Comparison of ENCODE assay signal across 24 mouse cellular contexts in the genomic region with DNA sequence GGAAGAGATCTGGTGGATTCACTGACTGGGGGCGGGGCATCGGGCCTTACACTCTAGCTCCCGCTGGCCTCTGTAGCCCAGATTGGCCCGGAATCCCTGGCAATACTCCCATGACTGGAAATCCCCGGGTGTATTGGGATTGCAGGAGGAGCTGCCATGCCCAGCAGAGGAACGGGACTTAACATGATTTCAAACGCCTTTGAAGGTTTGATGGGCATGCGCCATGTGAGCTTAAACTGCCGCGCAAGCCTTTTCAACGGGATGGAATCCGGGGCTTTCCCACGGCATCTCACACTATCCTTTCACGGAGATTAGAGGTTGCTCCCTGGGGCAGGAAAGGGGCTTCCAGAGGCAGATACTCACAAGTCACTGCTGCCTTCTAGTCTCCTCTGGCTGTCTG. TPM values are rescaled to one million over a fixed set of nuclear protein-coding genes. Genes with fewer than 3 reads are reported as not detected.
DNase-seq lines count a peak whose midpoint lies in the region; ATAC-seq and TF ChIP-seq lines count a peak whose summit lies in the region.
"Had no signal": no experiment of that assay in that cellular context is flagged by ENCODE, and none has a peak within 500 bp of the region (broad histone marks: within the 10 kb centered on the region; RNA-seq: fewer than 3 reads in every experiment).

No protein-coding gene starts in this region.

- no peaks in the 10 kb centered on the region for H3K4me1 ChIP-seq in hindbrain, postnatal 0 days (ENCODE audit: insufficient read depth, low read length)
- H3K4me1 ChIP-seq in hindbrain, embryonic 16.5 days (ENCODE audit: control insufficient read depth, insufficient read depth, low read depth, low read length): no peaks in the 10 kb centered on the region
- no peaks in the 10 kb centered on the region for H3K4me1 ChIP-seq in ES-Bruce4 (ENCODE audit: control insufficient read depth, insufficient read depth, low read length)
- peaks cover 23% of the 10 kb centered on the region for H3K4me1 ChIP-seq in embryonic facial prominence, embryonic 15.5 days

- no peak for ATAC-seq in hindbrain, postnatal 0 days
- no peak for ATAC-seq in hindbrain, embryonic 16.5 days
- ATAC-seq in embryonic facial prominence, embryonic 15.5 days (ENCODE audit: insufficient number of reproducible peaks, low FRiP score, low TSS enrichment, low read depth): no peak
- ATAC-seq: forebrain, embryonic 14.5 days; lung, postnatal 0 days; Patski had no signal

- H3K4me3 ChIP-seq in hindbrain, postnatal 0 days (ENCODE audit: low read length): no peak overlapping the region
- H3K4me3 ChIP-seq in hindbrain, embryonic 16.5 days (ENCODE audit: low read length): no peak overlapping the region
- peak overlapping the region; percentile 38 for H3K4me3 ChIP-seq in ES-Bruce4 (ENCODE audit: low read depth, low read length)
- H3K4me3 ChIP-seq in embryonic facial prominence, embryonic 15.5 days (replicated peaks): no peak overlapping the region
- H3K4me3 ChIP-seq: erythroblast, embryonic 14.5 days; heart, embryonic 15.5 days; layer of hippocampus, adult 2 months; liver, embryonic 13.5 days; megakaryocyte, embryonic 14.5 days; myocyte had no signal

- H3K9ac ChIP-seq in hindbrain, postnatal 0 days (replicated peaks; ENCODE audit: low read length): no peak overlapping the region
- H3K9ac ChIP-seq in hindbrain, embryonic 16.5 days (ENCODE audit: low read depth, low read length): no peak overlapping the region
- 0 out of 2 replicates have a peak overlapping the region, but pooled peaks have one; percentile 3 for H3K9ac ChIP-seq in ES-Bruce4 (ENCODE audit: low read depth, poor library complexity, severe bottlenecking)
- no peak overlapping the region for H3K9ac ChIP-seq in embryonic facial prominence, embryonic 15.5 days
- H3K9ac ChIP-seq: heart, embryonic 15.5 days; liver, embryonic 13.5 days had no signal

- H3K36me3 ChIP-seq in hindbrain, postnatal 0 days (ENCODE audit: insufficient read depth, low read length): no peaks in the 10 kb centered on the region
- no peaks in the 10 kb centered on the region for H3K36me3 ChIP-seq in hindbrain, embryonic 16.5 days (ENCODE audit: control insufficient read depth, insufficient read depth, low read length)
- no peaks in the 10 kb centered on the region for H3K36me3 ChIP-seq in ES-Bruce4 (ENCODE audit: control insufficient read depth, insufficient read depth, low read length, poor library complexity, severe bottlenecking)
- no peaks in the 10 kb centered on the region for H3K36me3 ChIP-seq in embryonic facial prominence, embryonic 15.5 days
- H3K36me3 ChIP-seq: heart, embryonic 15.5 days; liver, embryonic 13.5 days had no signal

- H3K4me2 ChIP-seq in hindbrain, postnatal 0 days (ENCODE audit: low read depth, low read length): no peak overlapping the region
- no peak overlapping the region for H3K4me2 ChIP-seq in hindbrain, embryonic 16.5 days (ENCODE audit: low read length)
- 0 out of 2 replicates have a peak overlapping the region, but pooled peaks have one; percentile 4 for H3K4me2 ChIP-seq in embryonic facial prominence, embryonic 15.5 days (replicated peaks)
- H3K4me2 ChIP-seq: heart, embryonic 15.5 days; liver, embryonic 13.5 days had no signal

- H3K27me3 ChIP-seq in hindbrain, postnatal 0 days (ENCODE audit: insufficient read depth, low read length): no peaks in the 10 kb centered on the region
- H3K27me3 ChIP-seq in hindbrain, embryonic 16.5 days (replicated peaks; ENCODE audit: control insufficient read depth, insufficient read depth, low read length): no peaks in the 10 kb centered on the region
- H3K27me3 ChIP-seq in ES-Bruce4 (ENCODE audit: control insufficient read depth, insufficient read depth, low read length, poor library complexity, severe bottlenecking): no peaks in the 10 kb centered on the region
- H3K27me3 ChIP-seq in embryonic facial prominence, embryonic 15.5 days: no peaks in the 10 kb centered on the region
- H3K27me3 ChIP-seq: CH12.LX; heart, embryonic 15.5 days; liver, embryonic 13.5 days; megakaryocyte, embryonic 14.5 days; Patski had no signal

- TF ChIP-seq EP300 in ES-Bruce4 (IDR thresholded peaks at IDR 0.05; ENCODE audit: insufficient read depth, low read depth, low read length): no peak

- TF ChIP-seq CTCF in hindbrain, postnatal 0 days (IDR thresholded peaks at IDR 0.05; ENCODE audit: low read depth): no peak
- no peak for TF ChIP-seq CTCF in ES-Bruce4 (IDR thresholded peaks at IDR 0.05; ENCODE audit: low read depth, low read length)

- H3K9me3 ChIP-seq in hindbrain, postnatal 0 days (ENCODE audit: low read length): no peaks in the 10 kb centered on the region
- H3K9me3 ChIP-seq in hindbrain, embryonic 16.5 days (ENCODE audit: control insufficient read depth, low read length): no peaks in the 10 kb centered on the region; the same call in 1 of the 2 replicates
- H3K9me3 ChIP-seq in ES-Bruce4 (replicated peaks; ENCODE audit: control insufficient read depth, insufficient read depth, low read length, poor library complexity, severe bottlenecking): peaks cover 5% of the 10 kb centered on the region; the same call in 1 of the 2 replicates
- H3K9me3 ChIP-seq in embryonic facial prominence, embryonic 15.5 days (replicated peaks): no peaks in the 10 kb centered on the region
- H3K9me3 ChIP-seq: heart, embryonic 15.5 days; liver, embryonic 13.5 days had no signal

- H3K27ac ChIP-seq in hindbrain, postnatal 0 days: no peak overlapping the region
- no peak overlapping the region for H3K27ac ChIP-seq in hindbrain, embryonic 16.5 days (ENCODE audit: low read depth, low read length)
- no peak overlapping the region for H3K27ac ChIP-seq in ES-Bruce4 (ENCODE audit: insufficient read depth, low read length)
- H3K27ac ChIP-seq in embryonic facial prominence, embryonic 15.5 days (replicated peaks): peak overlapping the region; percentile 90
- H3K27ac ChIP-seq: layer of hippocampus, adult 2 months; liver, embryonic 13.5 days had no signal

- WGBS in hindbrain, postnatal 0 days: 74% methylated on average over 14 of the region's 14 CpGs
- WGBS in hindbrain, embryonic 16.5 days: 73% methylated on average over 14 of the region's 14 CpGs
- 47% methylated on average over 14 of the region's 14 CpGs for WGBS in embryonic facial prominence, embryonic 15.5 days

- peak; percentile 47 for DNase-seq in adrenal gland, postnatal 10 days
- no peak for DNase-seq in adrenal gland, adult (ENCODE audit: inconsistent age in 2 of 2, low spot score in 1 of 2)
- peak; percentile 25 for DNase-seq in hindbrain, postnatal 0 days (ENCODE audit: low spot score)
- DNase-seq in kidney, adult 8-10 months: no peak
- no peak for DNase-seq in urinary bladder, adult 2 months (ENCODE audit: low spot score)
- DNase-seq: adrenal gland, postnatal 25 days; cerebellum, adult 8-10 months; embryo, embryonic 11 days; heart, adult 18-20 months; kidney, postnatal 10 days; liver, embryonic 13.5 days; thymus, adult 2 months had no signal

- TF ChIP-seq POLR2A in ES-Bruce4 (IDR thresholded peaks at IDR 0.05; ENCODE audit: insufficient read depth, low read length): no peak

RNA-seq across cellular contexts. Expression of a gene that starts 19.6 kb away (rescaled TPM):
- total RNA-seq in adrenal gland, postnatal 10 days (2021): 10 to 100 TPM; 32.4 to 37.4 TPM
- 34.0 and 35.9 TPM in 2 replicates for total RNA-seq in hindbrain, postnatal 0 days (2014; rRNA removed)
- 51.6 and 54.0 TPM in 2 replicates for polyA plus RNA-seq in hindbrain, postnatal 0 days (2015; fragmentation: Nextera tagmentation; extraction: Ambion mirVana)
- polyA plus RNA-seq in hindbrain, embryonic 16.5 days (2015; fragmentation: Nextera tagmentation; extraction: Ambion mirVana): 52.1 and 58.3 TPM in 2 replicates
- 41.3 and 42.9 TPM in 2 replicates for polyA plus RNA-seq in ES-Bruce4 (2011; ENCODE audit: insufficient read depth, insufficient read length, low read depth, missing spikeins)
- polyA plus RNA-seq in embryonic facial prominence, embryonic 15.5 days (2015; fragmentation: Nextera tagmentation; extraction: Ambion mirVana): 150 and 170 TPM in 2 replicates
- 59.0 and 64.8 TPM in 2 replicates for polyA plus RNA-seq in urinary bladder, adult 2 months (2012; rRNA removed)

RNA-seq across cellular contexts. Expression of a gene that starts 45.8 kb away (rescaled TPM):
- total RNA-seq in adrenal gland, postnatal 10 days (2021): 10 to 100 TPM; 63.3 to 70.0 TPM
- total RNA-seq in hindbrain, postnatal 0 days (2014; rRNA removed): 39.8 and 45.4 TPM in 2 replicates
- polyA plus RNA-seq in hindbrain, postnatal 0 days (2015; fragmentation: Nextera tagmentation; extraction: Ambion mirVana): 45.4 and 45.7 TPM in 2 replicates
- polyA plus RNA-seq in hindbrain, embryonic 16.5 days (2015; fragmentation: Nextera tagmentation; extraction: Ambion mirVana): 48.2 and 52.5 TPM in 2 replicates
- polyA plus RNA-seq in ES-Bruce4 (2011; ENCODE audit: insufficient read depth, insufficient read length, low read depth, missing spikeins): 65.9 and 75.3 TPM in 2 replicates
- polyA plus RNA-seq in embryonic facial prominence, embryonic 15.5 days (2015; fragmentation: Nextera tagmentation; extraction: Ambion mirVana): 152 and 154 TPM in 2 replicates
- polyA plus RNA-seq in urinary bladder, adult 2 months (2012; rRNA removed): 86.6 and 99.4 TPM in 2 replicates

Comparison
In these comparisons a context has a peak if more than half of its experiments do, and no peak if none do; other contexts are left out.
1. DNase-seq: peak in adrenal gland, postnatal 10 days (single experiment) and hindbrain, postnatal 0 days (single experiment); none in adrenal gland, adult (0 of 2), kidney, adult 8-10 months (0 of 2) and urinary bladder, adult 2 months (single experiment).